Mouse (Mus musculus): Measurements from ENCODE around the gene Sema5a.

GRCm38 (mm10) chr15:32254806-32255205, 10.2 kb downstream of the Sema5a start:
- TF ChIP-seq MAX (IDR thresholded peaks at IDR 0.05) (no peak), CTCF (IDR thresholded peaks at IDR 0.05; ENCODE audit: control insufficient read depth, insufficient read depth, insufficient read length) (no peak), FOSL1 (IDR thresholded peaks at IDR 0.05; ENCODE audit: insufficient read depth, low read length, poor library complexity, severe bottlenecking) (no peak), MYOG (IDR thresholded peaks at IDR 0.05; ENCODE audit: control insufficient read depth, extremely low read depth, insufficient read length) (no peak), USF1 (IDR thresholded peaks at IDR 0.05; ENCODE audit: low read depth) (no peak)
